Mouse (Mus musculus): Measurements from ENCODE around the gene Tmx4.

Tmx4 gene

GRCm38 (mm10) chr2:134554221-134554727 is 89.7 kb downstream of the Tmx4 start, which contains the start of gene Hao1:
Gene Hao1, minus strand, starts transcription at chr2:134554368.
- no peak for DNase-seq

GRCm38 (mm10) chr2:134552358-134552757 is 91.6 kb downstream of the Tmx4 start:
- DNase-seq, result no peak

- peak; percentile 82 for DNase-seq
Observed at GRCm38 (mm10) chr2:134549770-134550169, 94.2 kb downstream of the Tmx4 start.

- DNase-seq, result no peak
Observed at GRCm38 (mm10) chr2:134545116-134545515, 98.8 kb downstream of the Tmx4 start.

- no peak for DNase-seq
Observed at GRCm38 (mm10) chr2:134544321-134545065, 99.5 kb downstream of the Tmx4 start.

Measured in kidney, postnatal 10 days (tissue).